ENCODE assay signal across 26 mouse cellular contexts in genomic region chr1:131908456-131908855, GRCm38 (mm10). TPM values are rescaled to one million over a fixed set of nuclear protein-coding genes. Genes with fewer than 3 reads are reported as not detected.
"Had no signal": no experiment of that assay in that cellular context is flagged by ENCODE, and none has a peak within 500 bp of the region (broad histone marks: within the 10 kb centered on the region; RNA-seq: fewer than 3 reads in every experiment).

No protein-coding gene starts in this region.

- H3K9ac ChIP-seq: heart, embryonic 12.5 days; hindbrain, embryonic 12.5 days; hindbrain, embryonic 14.5 days; intestine, embryonic 15.5 days; limb, embryonic 13.5 days; limb, embryonic 15.5 days; liver, embryonic 13.5 days had no signal

- H3K27ac ChIP-seq: gastrocnemius, adult 2 months; heart, embryonic 10.5 days; hindbrain, embryonic 10.5 days; hindbrain, embryonic 12.5 days; hindbrain, embryonic 14.5 days; intestine, embryonic 15.5 days; limb, embryonic 13.5 days; limb, embryonic 15.5 days; liver, embryonic 13.5 days had no signal

- H3K36me3 ChIP-seq: hindbrain, embryonic 12.5 days; intestine, embryonic 15.5 days had no signal

- H3K27me3 ChIP-seq: intestine, embryonic 15.5 days; limb, embryonic 15.5 days had no signal

- H3K4me2 ChIP-seq: heart, embryonic 12.5 days; hindbrain, embryonic 12.5 days; hindbrain, embryonic 14.5 days; intestine, embryonic 15.5 days; limb, embryonic 13.5 days; limb, embryonic 15.5 days; liver, embryonic 13.5 days had no signal

- ATAC-seq: hindbrain, embryonic 16.5 days; inflammation-experienced regulatory T-cells, adult 6 months; intestine, embryonic 15.5 days; intestine, postnatal 0 days had no signal

- DNase-seq: gastrocnemius, adult 2 months; gastrocnemius, postnatal 10 days; gastrocnemius, postnatal 25 days; heart, adult 18-20 months; heart, postnatal 10 days; heart, postnatal 4 days; kidney, adult 18-20 months; kidney, adult 8-10 months; kidney, postnatal 10 days; kidney, postnatal 25 days; kidney, postnatal 4 days; layer of hippocampus, adult 9-11 months; layer of hippocampus, postnatal 36 days; left cerebral cortex, postnatal 4 days; liver, embryonic 13.5 days had no signal

- H3K4me3 ChIP-seq: gastrocnemius, adult 2 months; heart, embryonic 10.5 days; heart, embryonic 12.5 days; hindbrain, embryonic 10.5 days; hindbrain, embryonic 12.5 days; intestine, embryonic 15.5 days; limb, embryonic 13.5 days; limb, embryonic 15.5 days; liver, embryonic 13.5 days had no signal

- H3K9me3 ChIP-seq: heart, embryonic 10.5 days; heart, embryonic 12.5 days; hindbrain, embryonic 10.5 days; hindbrain, embryonic 12.5 days; intestine, embryonic 15.5 days; limb, embryonic 13.5 days; limb, embryonic 15.5 days; liver, embryonic 13.5 days had no signal

RNA-seq across cellular contexts. Expression of gene Slc45a3, which starts 54.3 kb away (rescaled TPM):
- polyA plus RNA-seq: inflammation-experienced regulatory T-cells, adult 6 months had no signal
